Mouse (Mus musculus): Measurements from ENCODE around the gene Sh3kbp1. TPM values are rescaled to one million over a fixed set of nuclear protein-coding genes. Genes with fewer than 3 reads are reported as not detected.

Sh3kbp1 gene
- polyA plus RNA-seq, 1 experiment from 2014 or later = 36.9 TPM

- H3K36me3 ChIP-seq = no peaks in the 10 kb centered on the region
- ATAC-seq (ENCODE audit: insufficient number of reproducible peaks, insufficient read depth, low FRiP score, low TSS enrichment, low read depth) = no peak
- 55% methylated on average over 3 of the region's 3 CpGs for WGBS
Measured at GRCm38 (mm10) chrX:159744620-159745019, 117.5 kb downstream of the Sh3kbp1 start.

GRCm38 (mm10) chrX:159751834-159752233 lies 124.8 kb downstream of the Sh3kbp1 start:
- H3K27me3 ChIP-seq = peaks cover 12% of the 10 kb centered on the region
- WGBS = 92% methylated on average over 1 of the region's 1 CpGs
- ATAC-seq (ENCODE audit: insufficient number of reproducible peaks, insufficient read depth, low FRiP score, low TSS enrichment, low read depth) = no peak

More at GRCm38 (mm10) chrX:159744620-159745019, 117.5 kb downstream of the Sh3kbp1 start:
- Histone ChIP-seq H3K4me3 (no peak overlapping the region), H3K27ac (no peak overlapping the region), H3K9ac (no peak overlapping the region), H3K27me3 (peaks cover 20% of the 10 kb centered on the region; the same call in 1 of the 2 replicates), H3K9me3 (no peaks in the 10 kb centered on the region), H3K4me2 (no peak overlapping the region), H3K4me1 (no peaks in the 10 kb centered on the region)

GRCm38 (mm10) chrX:159756261-159756660 lies 129.2 kb downstream of the Sh3kbp1 start:
- no peak overlapping the region for H3K4me2 ChIP-seq
- H3K9me3 ChIP-seq = no peaks in the 10 kb centered on the region
- H3K4me3 ChIP-seq = no peak overlapping the region
- H3K9ac ChIP-seq = no peak overlapping the region
- no peak overlapping the region for H3K27ac ChIP-seq
- no peaks in the 10 kb centered on the region for H3K4me1 ChIP-seq
- H3K27me3 ChIP-seq = peaks cover 12% of the 10 kb centered on the region
- no peaks in the 10 kb centered on the region for H3K36me3 ChIP-seq
- ATAC-seq (ENCODE audit: insufficient number of reproducible peaks, insufficient read depth, low FRiP score, low TSS enrichment, low read depth) = no peak

More at GRCm38 (mm10) chrX:159751834-159752233, 124.8 kb downstream of the Sh3kbp1 start:
- Histone ChIP-seq H3K9me3 (no peaks in the 10 kb centered on the region), H3K9ac (no peak overlapping the region), H3K4me1 (no peaks in the 10 kb centered on the region), H3K4me2 (no peak overlapping the region), H3K27ac (no peak overlapping the region), H3K36me3 (no peaks in the 10 kb centered on the region), H3K4me3 (no peak overlapping the region)

- H3K4me1 ChIP-seq = no peaks in the 10 kb centered on the region
- ATAC-seq (ENCODE audit: insufficient number of reproducible peaks, insufficient read depth, low FRiP score, low TSS enrichment, low read depth) = no peak
- no peak overlapping the region for H3K4me2 ChIP-seq
- no peak overlapping the region for H3K4me3 ChIP-seq
- peaks cover 14% of the 10 kb centered on the region for H3K27me3 ChIP-seq
- no peak overlapping the region for H3K27ac ChIP-seq
- no peaks in the 10 kb centered on the region for H3K9me3 ChIP-seq
- 87% methylated on average over 7 of the region's 7 CpGs for WGBS
- no peaks in the 10 kb centered on the region for H3K36me3 ChIP-seq
- no peak overlapping the region for H3K9ac ChIP-seq
Measured at GRCm38 (mm10) chrX:159756901-159757821, 130.1 kb downstream of the Sh3kbp1 start.

- no peak overlapping the region for H3K4me3 ChIP-seq
- H3K27me3 ChIP-seq = peaks cover 16% of the 10 kb centered on the region
- no peaks in the 10 kb centered on the region for H3K36me3 ChIP-seq
- H3K9me3 ChIP-seq = no peaks in the 10 kb centered on the region
- no peaks in the 10 kb centered on the region for H3K4me1 ChIP-seq
- H3K27ac ChIP-seq = no peak overlapping the region
- ATAC-seq (ENCODE audit: insufficient number of reproducible peaks, insufficient read depth, low FRiP score, low TSS enrichment, low read depth) = no peak
- H3K4me2 ChIP-seq = no peak overlapping the region
- no peak overlapping the region for H3K9ac ChIP-seq
- 73% methylated on average over 5 of the region's 5 CpGs for WGBS
Measured at GRCm38 (mm10) chrX:159757854-159758540, 130.9 kb downstream of the Sh3kbp1 start.

- H3K4me1 ChIP-seq = no peaks in the 10 kb centered on the region
- ATAC-seq (ENCODE audit: insufficient number of reproducible peaks, insufficient read depth, low FRiP score, low TSS enrichment, low read depth) = no peak
- no peak overlapping the region for H3K9ac ChIP-seq
- no peaks in the 10 kb centered on the region for H3K9me3 ChIP-seq
- H3K27me3 ChIP-seq = peaks cover 24% of the 10 kb centered on the region
- 82% methylated on average over 3 of the region's 3 CpGs for WGBS
- no peak overlapping the region for H3K27ac ChIP-seq
- H3K4me2 ChIP-seq = no peak overlapping the region
- no peaks in the 10 kb centered on the region for H3K36me3 ChIP-seq
- no peak overlapping the region for H3K4me3 ChIP-seq
Measured at GRCm38 (mm10) chrX:159763801-159764200, 136.7 kb downstream of the Sh3kbp1 start.

- no peak for ATAC-seq (ENCODE audit: insufficient number of reproducible peaks, insufficient read depth, low FRiP score, low TSS enrichment, low read depth)
- 42% methylated on average over 1 of the region's 1 CpGs for WGBS
- H3K27me3 ChIP-seq = peaks cover 37% of the 10 kb centered on the region
- H3K4me3 ChIP-seq = no peak overlapping the region
- no peaks in the 10 kb centered on the region for H3K9me3 ChIP-seq
- no peaks in the 10 kb centered on the region for H3K4me1 ChIP-seq
- H3K9ac ChIP-seq = no peak overlapping the region
- no peaks in the 10 kb centered on the region for H3K36me3 ChIP-seq
- H3K27ac ChIP-seq = no peak overlapping the region
- H3K4me2 ChIP-seq = no peak overlapping the region
Measured at GRCm38 (mm10) chrX:159765850-159766249, 138.8 kb downstream of the Sh3kbp1 start.

- peaks cover 39% of the 10 kb centered on the region for H3K27me3 ChIP-seq
Measured at GRCm38 (mm10) chrX:159769005-159769404, 141.9 kb downstream of the Sh3kbp1 start.

GRCm38 (mm10) chrX:159769773-159770172 lies 142.7 kb downstream of the Sh3kbp1 start:
- Histone ChIP-seq H3K4me3 (no peak overlapping the region), H3K9ac (no peak overlapping the region), H3K4me2 (no peak overlapping the region), H3K27me3 (peaks cover 36% of the 10 kb centered on the region), H3K9me3 (no peaks in the 10 kb centered on the region), H3K4me1 (no peaks in the 10 kb centered on the region), H3K36me3 (no peaks in the 10 kb centered on the region), H3K27ac (no peak overlapping the region)
- ATAC-seq (ENCODE audit: insufficient number of reproducible peaks, insufficient read depth, low FRiP score, low TSS enrichment, low read depth) = no peak
- WGBS = 80% methylated on average over 3 of the region's 3 CpGs

More at GRCm38 (mm10) chrX:159769005-159769404, 141.9 kb downstream of the Sh3kbp1 start:
- no peak overlapping the region for H3K9ac ChIP-seq
- H3K27ac ChIP-seq = no peak overlapping the region
- no peaks in the 10 kb centered on the region for H3K36me3 ChIP-seq
- WGBS = 58% methylated on average over 2 of the region's 2 CpGs
- no peaks in the 10 kb centered on the region for H3K9me3 ChIP-seq
- no peak for ATAC-seq (ENCODE audit: insufficient number of reproducible peaks, insufficient read depth, low FRiP score, low TSS enrichment, low read depth)
- no peaks in the 10 kb centered on the region for H3K4me1 ChIP-seq
- H3K4me3 ChIP-seq = no peak overlapping the region
- H3K4me2 ChIP-seq = no peak overlapping the region

GRCm38 (mm10) chrX:159772137-159772536 lies 145.1 kb downstream of the Sh3kbp1 start:
- Histone ChIP-seq H3K4me2 (no peak overlapping the region), H3K36me3 (no peaks in the 10 kb centered on the region), H3K4me3 (no peak overlapping the region), H3K4me1 (no peaks in the 10 kb centered on the region), H3K27ac (no peak overlapping the region), H3K9ac (no peak overlapping the region), H3K9me3 (no peaks in the 10 kb centered on the region), H3K27me3 (peaks cover 29% of the 10 kb centered on the region)
- WGBS = 60% methylated on average over 4 of the region's 4 CpGs
- no peak for ATAC-seq (ENCODE audit: insufficient number of reproducible peaks, insufficient read depth, low FRiP score, low TSS enrichment, low read depth)

GRCm38 (mm10) chrX:159775042-159775441 lies 148.0 kb downstream of the Sh3kbp1 start:
- Histone ChIP-seq H3K36me3 (no peaks in the 10 kb centered on the region), H3K27me3 (peaks cover 15% of the 10 kb centered on the region), H3K27ac (no peak overlapping the region), H3K4me2 (no peak overlapping the region), H3K4me1 (no peaks in the 10 kb centered on the region), H3K9ac (no peak overlapping the region), H3K9me3 (no peaks in the 10 kb centered on the region), H3K4me3 (no peak overlapping the region)
- no peak for ATAC-seq (ENCODE audit: insufficient number of reproducible peaks, insufficient read depth, low FRiP score, low TSS enrichment, low read depth)
- 82% methylated on average over 4 of the region's 4 CpGs for WGBS

- Histone ChIP-seq H3K27me3 (peaks cover 7% of the 10 kb centered on the region), H3K27ac (no peak overlapping the region), H3K9me3 (no peaks in the 10 kb centered on the region), H3K36me3 (no peaks in the 10 kb centered on the region), H3K9ac (no peak overlapping the region), H3K4me3 (no peak overlapping the region), H3K4me1 (no peaks in the 10 kb centered on the region), H3K4me2 (no peak overlapping the region)
- 83% methylated on average over 1 of the region's 1 CpGs for WGBS
- ATAC-seq (ENCODE audit: insufficient number of reproducible peaks, insufficient read depth, low FRiP score, low TSS enrichment, low read depth) = no peak
Measured at GRCm38 (mm10) chrX:159778787-159779186, 151.7 kb downstream of the Sh3kbp1 start.

Measured in embryonic facial prominence, embryonic 13.5 days (tissue).